Mouse (Mus musculus): ENCODE measurements around the gene Ptpn4.

DNA sequence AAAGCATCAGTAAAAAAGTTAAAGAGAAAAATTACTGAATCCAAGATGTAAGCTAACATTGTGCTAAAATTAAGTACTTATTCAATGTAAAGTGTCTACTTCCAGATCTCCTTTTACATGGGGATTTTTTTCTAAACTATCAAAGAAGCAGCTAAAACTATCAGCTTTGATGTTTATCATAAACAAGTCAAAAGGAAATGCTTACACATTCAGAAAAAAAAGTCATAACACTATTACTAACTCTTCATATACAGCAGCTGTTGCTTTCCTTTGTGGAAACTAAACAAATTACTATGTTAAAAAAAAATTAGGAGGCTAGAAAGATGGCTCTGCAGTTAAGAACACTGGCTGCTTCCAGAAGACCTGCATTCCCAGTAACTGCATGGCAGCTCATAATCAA lies 42.2 kb downstream of the Ptpn4 start:
- TF ChIP-seq MAFK (IDR thresholded peaks at IDR 0.05; ENCODE audit: borderline replicate concordance, low read depth, low read length), result no peak
- TF ChIP-seq CTCF (IDR thresholded peaks at IDR 0.05 in 2 of 3, conservative IDR thresholded peaks at IDR 0.05 in 1 of 3; ENCODE audit: control insufficient read depth in 1 of 3, insufficient read depth in 1 of 3, low read depth in 2 of 3, low read length in 3 of 3, poor library complexity in 1 of 3, severe bottlenecking in 1 of 3), result no peak
- TF ChIP-seq POLR2A (IDR thresholded peaks at IDR 0.05; ENCODE audit: control insufficient read depth in 1 of 2, insufficient read depth in 1 of 2, low read depth in 1 of 2, low read length in 2 of 2, poor library complexity in 1 of 2), result no peak
- no peak for TF ChIP-seq USF2 (IDR thresholded peaks at IDR 0.05; ENCODE audit: borderline replicate concordance in 1 of 2, insufficient read depth in 1 of 2, low read depth in 1 of 2, low read length in 2 of 2)
- TF ChIP-seq ZKSCAN1 (IDR thresholded peaks at IDR 0.05; ENCODE audit: low read depth, low read length), result no peak
- TF ChIP-seq EP300 (IDR thresholded peaks at IDR 0.05; ENCODE audit: low read depth in 1 of 2, low read length in 2 of 2), result no peak
- TF ChIP-seq CHD1 (IDR thresholded peaks at IDR 0.05; ENCODE audit: low read depth, low read length), result no peak
- no peak for TF ChIP-seq KAT2A (conservative IDR thresholded peaks at IDR 0.05; ENCODE audit: low read depth, low read length)
- TF ChIP-seq POLR2AphosphoS2 (IDR thresholded peaks at IDR 0.05; ENCODE audit: low read length), result no peak
- TF ChIP-seq UBTF (IDR thresholded peaks at IDR 0.05; ENCODE audit: borderline replicate concordance, insufficient read depth, low read depth, low read length), result no peak
- no peak for TF ChIP-seq MAX (IDR thresholded peaks at IDR 0.05; ENCODE audit: low read length)
- no peak for TF ChIP-seq GATA1 (IDR thresholded peaks at IDR 0.05; ENCODE audit: low read depth, low read length)
- no peak for TF ChIP-seq SMC3 (IDR thresholded peaks at IDR 0.05; ENCODE audit: low read depth, low read length)
- no peak for TF ChIP-seq NELFE (IDR thresholded peaks at IDR 0.05; ENCODE audit: low read depth, low read length)

Measured in MEL (cell line).